Mouse (Mus musculus): ENCODE data around the gene Tcerg1l. TPM values are rescaled to one million over a fixed set of nuclear protein-coding genes. Genes with fewer than 3 reads are reported as not detected.

The Tcerg1l gene
- total and polyA plus RNA-seq, 3 experiments, result 0.13 to 0.81 (median 0.40) TPM

DNA sequence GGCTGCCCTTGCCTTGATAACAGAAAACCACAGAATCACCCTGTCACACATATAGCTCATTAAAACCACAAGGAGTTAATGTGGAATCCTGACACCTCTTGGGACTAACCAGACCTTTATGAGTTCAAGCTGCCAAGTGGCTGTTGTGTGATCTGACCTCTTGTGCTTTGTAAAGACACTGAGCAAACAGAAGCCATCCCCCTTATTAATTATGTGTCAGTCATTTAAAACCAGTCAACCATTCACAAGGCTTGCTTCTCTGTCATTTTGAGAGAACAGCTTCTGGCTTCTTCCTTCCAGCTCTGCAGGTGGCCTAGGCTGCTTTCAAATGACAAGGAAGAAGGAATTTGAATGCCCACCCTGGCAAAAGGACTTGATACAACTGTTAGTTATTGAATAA lies 33.9 kb upstream of the Tcerg1l start:
- DNase-seq (ENCODE audit: extremely low read depth), result no peak
- no peaks in the 10 kb centered on the region for H3K9me3 ChIP-seq (replicated peaks; ENCODE audit: low read length)
- in situ Hi-C loops (cut with MboI; ENCODE audit: low pct_ligation_motif_present, low pct_unique_long_range_greater_than_20kb, low sequenced_read_pairs), result loop anchor here (25.0 kb wide), 1 partner anchor 944 kb away; no protein-coding TSS in a partner anchor

DNA sequence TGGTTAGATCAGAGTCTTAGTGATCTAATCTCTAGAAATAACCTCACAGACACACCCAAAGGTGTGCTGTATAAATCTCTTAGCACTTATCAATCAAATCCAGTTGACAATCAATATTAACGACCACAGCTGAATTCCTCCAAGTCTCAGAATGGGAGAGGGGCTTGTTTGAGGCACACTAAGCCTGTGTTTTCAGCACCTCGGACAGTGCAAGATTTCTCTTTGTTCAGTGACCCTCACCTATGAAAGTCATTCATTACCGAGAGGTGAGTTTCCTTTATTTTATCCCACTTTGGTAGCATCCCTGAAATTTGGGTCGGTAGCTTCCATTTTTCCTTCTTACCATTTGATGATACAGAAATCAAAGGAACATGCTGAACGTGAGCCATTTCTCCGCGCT lies 32.4 kb upstream of the Tcerg1l start:
- Histone ChIP-seq H3K79me2 (replicated peaks; ENCODE audit: control insufficient read depth, extremely low read depth, insufficient read depth, poor library complexity, severe bottlenecking) (no peaks in the 10 kb centered on the region), H3K4me3 (replicated peaks in 1 of 3; ENCODE audit: low read depth in 2 of 3, low read length in 2 of 3, poor library complexity in 1 of 3) (no peak overlapping the region), H3K9me3 (replicated peaks; ENCODE audit: low read length) (no peaks in the 10 kb centered on the region), H3K36me3 (replicated peaks in 1 of 2; ENCODE audit: control insufficient read depth in 1 of 2, insufficient read depth in 1 of 2, low read length in 1 of 2) (no peaks in the 10 kb centered on the region), H3K27ac (ENCODE audit: insufficient read depth, low read depth) (no peak overlapping the region), H3K27me3 (replicated peaks) (peaks cover 78% of the 10 kb centered on the region), H3K4me2 (ENCODE audit: insufficient read depth, low read depth, poor library complexity, severe bottlenecking) (no peak overlapping the region), H3K4me1 (ENCODE audit: control insufficient read depth in 1 of 2, insufficient read depth in 2 of 2) (no peaks in the 10 kb centered on the region), H3K9ac (ENCODE audit: insufficient read depth, low read depth) (no peak overlapping the region)
- dilution Hi-C loops (cut with MboI; ENCODE audit: extremely low pct_ligation_motif_present, extremely low pct_unique_long_range_greater_than_20kb, low sequenced_read_pairs), result no loop called here
- no peak for TF ChIP-seq CTCF (conservative IDR thresholded peaks at IDR 0.05 in 1 of 2, IDR thresholded peaks at IDR 0.05 in 1 of 2; ENCODE audit: low read depth in 2 of 2, low read length in 2 of 2)
- no peak for TF ChIP-seq NRF1 (IDR thresholded peaks at IDR 0.05; ENCODE audit: low read depth, low read length)
- no peak for TF ChIP-seq IRF4 (IDR thresholded peaks at IDR 0.05; ENCODE audit: low read depth, low read length)
- TF ChIP-seq SIN3A (IDR thresholded peaks at IDR 0.05; ENCODE audit: low read length), result no peak
- no peak for TF ChIP-seq ZMIZ1 (IDR thresholded peaks at IDR 0.05; ENCODE audit: low read depth, low read length)
- no peak for TF ChIP-seq JUN (IDR thresholded peaks at IDR 0.05; ENCODE audit: insufficient read depth, low read depth, low read length)
- TF ChIP-seq MAFK (IDR thresholded peaks at IDR 0.05; ENCODE audit: insufficient replicate concordance, low read length), result no peak
- no peak for TF ChIP-seq ELF1 (IDR thresholded peaks at IDR 0.05; ENCODE audit: low read depth, low read length)
- TF ChIP-seq RAD21 (IDR thresholded peaks at IDR 0.05; ENCODE audit: low read depth, low read length), result no peak
- TF ChIP-seq GABPA (IDR thresholded peaks at IDR 0.05; ENCODE audit: insufficient replicate concordance, low read depth, low read length), result no peak
- TF ChIP-seq EP300 (IDR thresholded peaks at IDR 0.05; ENCODE audit: low read length), result no peak
- no peak for TF ChIP-seq USF1 (IDR thresholded peaks at IDR 0.05; ENCODE audit: low read depth, low read length)
- no peak for TF ChIP-seq BHLHE40 (IDR thresholded peaks at IDR 0.05; ENCODE audit: low read depth, low read length)
- TF ChIP-seq USF2 (conservative IDR thresholded peaks at IDR 0.05; ENCODE audit: low read depth, low read length), result no peak
- TF ChIP-seq ZC3H11A (IDR thresholded peaks at IDR 0.05; ENCODE audit: low read depth, low read length), result no peak
- TF ChIP-seq POLR2AphosphoS2 (IDR thresholded peaks at IDR 0.05; ENCODE audit: low read depth, low read length), result no peak
- TF ChIP-seq TBP (conservative IDR thresholded peaks at IDR 0.05; ENCODE audit: low read depth, low read length), result no peak
- no peak for TF ChIP-seq MXI1 (IDR thresholded peaks at IDR 0.05; ENCODE audit: low read depth, low read length)
- in situ Hi-C loops (cut with MboI; ENCODE audit: low pct_ligation_motif_present, low pct_unique_long_range_greater_than_20kb, low sequenced_read_pairs), result loop anchor here (25.0 kb wide), 1 partner anchor 943 kb away; no protein-coding TSS in a partner anchor
- DNase-seq (ENCODE audit: extremely low read depth), result no peak

More for the DNA sequence above, 33.9 kb upstream of the Tcerg1l start:
- Histone ChIP-seq H3K4me1 (ENCODE audit: control insufficient read depth in 1 of 2, insufficient read depth in 2 of 2) (no peaks in the 10 kb centered on the region), H3K27me3 (replicated peaks) (peaks cover 77% of the 10 kb centered on the region), H3K27ac (ENCODE audit: insufficient read depth, low read depth) (no peak overlapping the region), H3K9ac (ENCODE audit: insufficient read depth, low read depth) (no peak overlapping the region), H3K4me3 (replicated peaks in 1 of 3; ENCODE audit: low read depth in 2 of 3, low read length in 2 of 3, poor library complexity in 1 of 3) (no peak overlapping the region), H3K36me3 (replicated peaks in 1 of 2; ENCODE audit: control insufficient read depth in 1 of 2, insufficient read depth in 1 of 2, low read length in 1 of 2) (no peaks in the 10 kb centered on the region), H3K79me2 (replicated peaks; ENCODE audit: control insufficient read depth, extremely low read depth, insufficient read depth, poor library complexity, severe bottlenecking) (no peaks in the 10 kb centered on the region), H3K4me2 (ENCODE audit: insufficient read depth, low read depth, poor library complexity, severe bottlenecking) (no peak overlapping the region)
- TF ChIP-seq RCOR1 (conservative IDR thresholded peaks at IDR 0.05; ENCODE audit: low read depth, low read length) (no peak), GABPA (IDR thresholded peaks at IDR 0.05; ENCODE audit: insufficient replicate concordance, low read depth, low read length) (no peak), MAX (IDR thresholded peaks at IDR 0.05; ENCODE audit: low read length) (no peak), JUN (IDR thresholded peaks at IDR 0.05; ENCODE audit: insufficient read depth, low read depth, low read length) (no peak), CHD1 (IDR thresholded peaks at IDR 0.05; ENCODE audit: low read depth, low read length) (no peak), ZKSCAN1 (IDR thresholded peaks at IDR 0.05; ENCODE audit: borderline replicate concordance, low read depth, low read length) (no peak), HCFC1 (IDR thresholded peaks at IDR 0.05; ENCODE audit: low read depth, low read length) (no peak), MAZ (IDR thresholded peaks at IDR 0.05; ENCODE audit: low read depth, low read length) (no peak), ELF1 (IDR thresholded peaks at IDR 0.05; ENCODE audit: low read depth, low read length) (no peak), NRF1 (IDR thresholded peaks at IDR 0.05; ENCODE audit: low read depth, low read length) (no peak), RAD21 (IDR thresholded peaks at IDR 0.05; ENCODE audit: low read depth, low read length) (no peak), CHD2 (IDR thresholded peaks at IDR 0.05; ENCODE audit: low read length) (no peak), ZNF384 (IDR thresholded peaks at IDR 0.05; ENCODE audit: low read depth, low read length) (no peak), KAT2A (IDR thresholded peaks at IDR 0.05; ENCODE audit: insufficient replicate concordance, low read length) (no peak), MYC (IDR thresholded peaks at IDR 0.05; ENCODE audit: low read depth, low read length) (no peak), ZMIZ1 (IDR thresholded peaks at IDR 0.05; ENCODE audit: low read depth, low read length) (no peak), BHLHE40 (IDR thresholded peaks at IDR 0.05; ENCODE audit: low read depth, low read length) (no peak), MEF2A (IDR thresholded peaks at IDR 0.05; ENCODE audit: borderline replicate concordance, low read depth, low read length) (no peak), SMC3 (IDR thresholded peaks at IDR 0.05; ENCODE audit: low read depth, low read length) (no peak), EP300 (IDR thresholded peaks at IDR 0.05; ENCODE audit: low read length) (no peak)
- dilution Hi-C loops (cut with MboI; ENCODE audit: extremely low pct_ligation_motif_present, extremely low pct_unique_long_range_greater_than_20kb, low sequenced_read_pairs), result no loop called here

All from CH12.LX (cell line).